Mouse (Mus musculus) spleen, adult 2 months (tissue): ENCODE measurements at regions not wholly inside any gene's neighbourhood (a gene's known extent, or its start where the extent isn't known, plus 50 kb on each side); places are given as distances from the start of the nearest gene placed in this dataset.

Source experiments
- DNase-seq, 2 experiments: peaks; one replicate each; pipeline versions ENCODE4 v3.0.0 to v3.0.0-alpha.2; 2012 to 2021; ENCODE audit warnings: low spot score in 2 of 2, low read depth in 1 of 2
- H3K27ac ChIP-seq: fragments of 200-500 bp; 2 replicates; pipeline ENCODE4 v1.5.1; 2012; ENCODE audit warnings: low read length, inconsistent platforms; ENCODE audit not compliant: insufficient read depth
- H3K27me3 ChIP-seq: fragments of 200-500 bp; 2 replicates; pipeline ENCODE4 v1.6.1; 2012; ENCODE audit warnings: mild to moderate bottlenecking, moderate library complexity, low read length, inconsistent platforms; ENCODE audit not compliant: control insufficient read depth, insufficient read depth
- H3K36me3 ChIP-seq: fragments of 200-500 bp; 2 replicates; pipeline ENCODE4 v1.6.1; 2012; ENCODE audit warnings: mild to moderate bottlenecking, low read length, inconsistent platforms; ENCODE audit not compliant: control insufficient read depth, insufficient read depth
- H3K4me1 ChIP-seq: fragments of 200-500 bp; 2 replicates; pipeline ENCODE4 v1.6.1; 2011; ENCODE audit warnings: inconsistent platforms; ENCODE audit not compliant: control insufficient read depth, insufficient read depth, insufficient read length
- H3K4me3 ChIP-seq: fragments of 200-500 bp; 2 replicates; pipeline ENCODE4 v1.5.1; 2011; ENCODE audit warnings: mild to moderate bottlenecking, inconsistent platforms; ENCODE audit not compliant: insufficient read depth, insufficient read length; ENCODE audit errors: extremely low read depth
- CTCF ChIP-seq: fragments of 200-500 bp; IDR thresholded peaks from 2 replicates; pipeline ENCODE4 v1.5.1; 2011; ENCODE audit warnings: mild to moderate bottlenecking, inconsistent platforms; ENCODE audit not compliant: insufficient read depth, insufficient read length, insufficient replicate concordance; ENCODE audit errors: extremely low read depth
- POLR2A ChIP-seq: fragments of 200-500 bp; IDR thresholded peaks from 2 replicates; pipeline ENCODE4 v1.6.1; 2011; ENCODE audit warnings: low read depth, low read length, inconsistent platforms
- WGBS: fragments of 180-500 bp; shearing (Covaris S2); methylation state at CpG from one replicate; pipeline ENCODE4 v1.1.7; 2018; 5-methylcytosine and 5-hydroxymethylcytosine counted together

DNA sequence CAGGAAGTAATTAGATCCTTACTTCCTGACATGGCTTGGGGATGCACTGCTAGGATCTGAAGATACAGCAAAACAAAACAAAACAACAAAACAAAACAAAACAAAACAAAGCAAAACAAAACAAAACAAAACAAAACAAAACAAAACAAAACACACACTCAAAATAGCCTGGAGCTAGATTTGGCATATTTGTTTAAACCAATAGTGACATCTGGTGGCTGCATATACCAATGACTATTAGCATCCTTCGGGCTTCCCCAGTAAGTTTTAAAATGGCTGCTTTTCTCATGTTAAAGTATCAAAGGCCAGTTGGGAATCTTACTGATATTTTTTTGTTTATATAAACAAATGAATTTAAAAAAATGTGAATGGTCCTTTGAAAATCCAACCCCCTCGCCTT lies 52.9 kb upstream of the Ica1 start:
- no peak overlapping the region for H3K4me3 ChIP-seq
- H3K27ac ChIP-seq: no peak overlapping the region
- TF ChIP-seq CTCF: no peak
- no peak for TF ChIP-seq POLR2A
- no peaks in the 10 kb centered on the region for H3K27me3 ChIP-seq
- DNase-seq: no peak
- WGBS: 43% methylated on average over 2 of the region's 2 CpGs
- no peaks in the 10 kb centered on the region for H3K4me1 ChIP-seq
- H3K36me3 ChIP-seq: no peaks in the 10 kb centered on the region

DNA sequence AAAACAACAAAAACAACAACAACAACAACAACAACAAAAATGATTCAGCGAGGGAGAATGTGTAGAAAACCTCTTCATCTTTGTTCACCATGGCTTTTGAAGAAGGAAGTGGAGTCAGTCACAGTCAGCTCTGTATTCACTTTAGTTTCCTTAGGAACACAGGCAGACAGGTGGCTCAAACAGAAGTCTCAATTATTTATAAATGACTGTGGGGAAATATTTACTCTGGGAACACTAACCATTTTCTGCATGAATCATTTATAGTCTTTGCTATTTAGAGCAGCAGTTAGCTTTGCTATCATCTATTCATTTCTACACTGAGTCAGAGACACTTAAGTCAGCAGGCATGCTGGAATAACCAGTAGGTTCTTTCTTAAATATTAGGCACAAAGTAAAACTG lies 54.6 kb upstream of the Ica1 start:
- no peaks in the 10 kb centered on the region for H3K27me3 ChIP-seq
- 72% methylated on average over 1 of the region's 1 CpGs for WGBS
- no peak for DNase-seq
- H3K36me3 ChIP-seq: no peaks in the 10 kb centered on the region
- H3K27ac ChIP-seq: no peak overlapping the region
- TF ChIP-seq POLR2A (no peak), CTCF (no peak)
- H3K4me1 ChIP-seq: no peaks in the 10 kb centered on the region
- no peak overlapping the region for H3K4me3 ChIP-seq

DNA sequence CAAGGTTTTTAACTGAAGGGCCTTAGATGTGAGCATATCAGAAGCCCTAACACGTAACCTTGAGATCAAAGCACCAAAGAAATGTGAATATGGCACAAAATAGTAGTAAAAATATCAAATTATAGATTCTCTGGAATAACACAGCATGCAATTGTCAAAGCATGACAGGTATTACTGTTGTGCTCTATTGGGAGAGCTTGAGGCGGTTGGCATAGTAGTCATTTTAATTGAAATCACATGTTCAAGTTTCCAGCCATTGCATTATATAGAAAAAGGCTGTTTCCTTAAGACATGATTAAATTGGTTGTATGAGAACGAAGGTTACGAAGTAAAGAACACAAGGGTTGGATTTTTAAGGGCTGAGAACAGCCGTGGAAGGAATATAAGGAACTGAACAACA lies 75.4 kb upstream of the Ica1 start:
- Histone ChIP-seq H3K27me3 (no peaks in the 10 kb centered on the region), H3K36me3 (no peaks in the 10 kb centered on the region), H3K4me3 (no peak overlapping the region), H3K27ac (no peak overlapping the region), H3K4me1 (no peaks in the 10 kb centered on the region)
- DNase-seq: no peak
- no peak for TF ChIP-seq POLR2A
- TF ChIP-seq CTCF: no peak
- WGBS: 89% methylated on average over 5 of the region's 5 CpGs

DNA sequence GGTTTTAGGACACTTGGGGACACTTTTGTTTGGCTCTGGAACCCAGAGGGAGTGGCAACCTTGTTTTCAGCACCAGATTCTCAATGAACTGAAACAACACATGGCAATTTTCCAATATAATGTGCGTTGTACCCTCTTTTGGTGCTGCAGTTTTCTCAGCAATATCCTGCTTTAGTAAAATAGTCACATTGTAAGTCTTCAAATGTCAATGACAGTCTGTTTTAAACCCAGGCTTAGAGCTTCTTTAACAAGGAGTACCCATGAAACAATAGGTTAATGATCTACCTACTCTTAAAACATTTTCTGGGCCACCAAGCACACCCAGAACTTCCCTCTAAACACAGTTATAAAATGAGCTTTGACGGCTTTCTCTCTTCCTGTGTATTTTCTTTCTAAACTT lies 82.3 kb upstream of the Ica1 start:
- no peak for DNase-seq
- 85% methylated on average over 2 of the region's 2 CpGs for WGBS
- TF ChIP-seq CTCF (no peak), POLR2A (no peak)
- Histone ChIP-seq H3K27me3 (no peaks in the 10 kb centered on the region), H3K4me1 (no peaks in the 10 kb centered on the region), H3K27ac (no peak overlapping the region), H3K4me3 (no peak overlapping the region), H3K36me3 (no peaks in the 10 kb centered on the region)

DNA sequence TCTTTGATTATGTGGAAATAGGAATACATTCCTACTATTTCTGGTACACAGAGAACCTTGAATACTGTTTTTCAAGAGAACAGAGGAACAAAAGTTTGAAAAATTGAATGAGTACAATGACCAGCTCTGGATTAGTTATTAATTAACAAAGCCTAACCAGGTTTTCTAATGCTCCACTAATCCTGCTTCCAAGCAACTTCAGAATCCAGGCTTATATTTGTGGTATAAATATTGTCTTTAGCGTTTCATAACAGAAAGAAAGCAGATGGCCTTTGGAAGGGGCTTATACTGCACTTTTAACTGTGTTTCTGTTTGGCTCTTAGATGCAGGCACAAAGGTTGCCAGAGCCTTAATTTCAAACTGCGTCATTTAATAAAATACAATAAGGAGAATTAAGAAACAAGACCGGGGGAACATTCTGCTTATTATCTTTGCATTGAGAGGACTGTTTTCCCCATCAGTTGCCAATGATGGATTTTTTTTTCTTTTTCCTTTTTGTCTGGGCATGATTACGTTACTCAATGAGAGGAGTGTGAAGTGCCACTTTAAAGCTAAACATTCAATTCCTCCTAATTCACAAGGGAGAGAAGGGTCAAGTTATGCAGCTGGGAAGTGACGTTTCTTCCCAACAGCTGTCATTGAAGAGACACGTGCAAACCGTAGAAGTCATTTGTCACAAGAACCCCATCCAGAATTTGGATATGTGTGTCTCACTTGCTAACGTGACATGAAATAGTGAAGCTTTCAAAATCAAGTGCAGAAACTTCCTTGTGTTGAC lies 84.2 kb upstream of the Nxph1 start:
- H3K27ac ChIP-seq: no peak overlapping the region
- 81% methylated on average over 8 of the region's 8 CpGs for WGBS
- H3K27me3 ChIP-seq: no peaks in the 10 kb centered on the region
- no peaks in the 10 kb centered on the region for H3K36me3 ChIP-seq
- no peak overlapping the region for H3K4me3 ChIP-seq
- TF ChIP-seq POLR2A: no peak
- TF ChIP-seq CTCF: no peak
- no peaks in the 10 kb centered on the region for H3K4me1 ChIP-seq
- DNase-seq: no peak

DNA sequence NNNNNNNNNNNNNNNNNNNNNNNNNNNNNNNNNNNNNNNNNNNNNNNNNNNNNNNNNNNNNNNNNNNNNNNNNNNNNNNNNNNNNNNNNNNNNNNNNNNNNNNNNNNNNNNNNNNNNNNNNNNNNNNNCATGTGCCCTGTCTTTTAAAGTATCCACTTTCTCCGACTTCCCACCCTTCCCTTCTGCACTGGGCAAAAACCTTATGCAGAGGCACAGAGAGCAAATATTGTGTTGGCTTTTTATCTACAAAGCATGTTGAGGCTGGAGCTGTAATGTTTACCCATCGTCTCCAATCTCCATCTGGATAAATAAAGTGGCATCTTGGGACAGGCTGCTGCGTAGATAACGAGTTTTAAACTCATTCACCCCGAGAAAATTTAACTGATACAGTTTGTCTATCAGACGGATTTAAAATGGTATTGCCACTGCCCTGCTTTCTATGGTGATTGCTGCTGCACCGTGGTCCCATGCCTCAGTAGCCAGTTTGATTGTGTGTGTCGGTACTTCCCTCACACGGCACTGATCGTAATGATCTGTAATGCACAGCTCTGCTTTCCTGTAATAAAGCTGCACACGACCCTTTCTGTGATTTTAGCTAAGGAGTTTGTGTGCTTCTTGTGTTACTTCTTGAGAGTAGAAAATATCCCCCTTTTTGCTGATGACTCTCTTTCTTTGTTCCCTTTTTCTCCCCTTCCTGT lies 70.7 kb upstream of the Nxph1 start:
- Histone ChIP-seq H3K36me3 (no peaks in the 10 kb centered on the region), H3K4me3 (no peak overlapping the region), H3K27me3 (no peaks in the 10 kb centered on the region), H3K4me1 (no peaks in the 10 kb centered on the region), H3K27ac (no peak overlapping the region)
- 67% methylated on average over 11 of the region's 11 CpGs for WGBS
- no peak for DNase-seq
- no peak for TF ChIP-seq POLR2A
- no peak for TF ChIP-seq CTCF

DNA sequence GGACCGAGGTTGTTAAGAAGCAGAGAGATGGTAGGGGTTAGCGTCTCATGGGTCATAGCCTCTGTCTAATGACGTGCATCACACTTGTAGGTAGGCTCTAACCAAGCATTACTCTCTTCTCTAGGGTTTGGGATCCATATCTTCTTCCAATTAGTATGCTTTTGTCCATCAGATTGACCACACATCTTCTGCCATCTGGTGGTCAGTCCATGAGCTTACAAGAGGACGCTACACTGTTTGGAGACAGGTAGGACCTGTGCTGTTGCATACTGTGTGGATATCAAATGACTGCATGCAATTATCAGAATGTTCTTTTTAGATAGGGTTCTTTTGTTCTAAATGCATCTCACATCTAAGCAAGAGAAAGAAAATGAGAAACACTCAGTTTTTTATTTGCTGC lies 54.6 kb upstream of the Nxph1 start:
- H3K27me3 ChIP-seq: no peaks in the 10 kb centered on the region
- no peak overlapping the region for H3K27ac ChIP-seq
- H3K4me3 ChIP-seq: no peak overlapping the region
- no peaks in the 10 kb centered on the region; the same call in 1 of the 2 replicates for H3K4me1 ChIP-seq
- 79% methylated on average over 4 of the region's 4 CpGs for WGBS
- no peak for DNase-seq
- H3K36me3 ChIP-seq: no peaks in the 10 kb centered on the region
- TF ChIP-seq CTCF: no peak
- TF ChIP-seq POLR2A: no peak
